Mouse (Mus musculus) bone marrow, adult 2 months (tissue): ENCODE data around the gene Ms4a5.

ENCODE experiments used
- CTCF ChIP-seq: fragments of 200-500 bp; IDR thresholded peaks from 2 replicates; pipeline ENCODE4 v1.5.1; 2011; ENCODE audit warnings: low read length, control low read depth; ENCODE audit not compliant: control insufficient read depth, insufficient read depth
- POLR2A ChIP-seq: fragments of 200-500 bp; IDR thresholded peaks from 2 replicates; pipeline ENCODE4 v1.6.1; 2011; ENCODE audit warnings: low read depth, mild to moderate bottlenecking, control low read depth, low read length, borderline replicate concordance; ENCODE audit not compliant: control insufficient read depth

DNA sequence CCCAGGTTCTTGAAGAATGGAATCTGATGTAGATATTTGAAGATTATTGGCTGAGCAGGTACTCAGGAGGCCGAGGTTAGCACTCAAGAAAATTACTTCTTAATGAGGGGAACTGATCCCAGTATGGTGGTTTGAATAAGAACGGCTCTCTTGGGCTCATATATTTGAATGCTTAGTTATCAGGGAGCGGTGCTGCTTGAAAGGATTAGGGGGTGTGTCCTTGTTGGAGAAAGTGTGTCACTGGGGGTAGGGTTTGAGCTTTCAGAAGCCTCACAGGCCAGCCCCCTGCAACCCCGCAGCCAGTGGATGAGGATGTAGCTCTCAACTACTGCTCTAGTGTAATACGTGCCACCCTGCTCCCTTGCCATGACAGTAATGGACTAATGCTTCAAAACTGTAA lies 41.1 kb downstream of the Ms4a5 start:
- TF ChIP-seq POLR2A (no peak), CTCF (no peak)
